Mouse (Mus musculus) E14TG2a.4 (cell line): ENCODE results near the gene Gm21119.
"Not testable (repeated sequence)": the region's sequence is repeated elsewhere in the genome, so short reads cannot be mapped to it uniquely, and the experiment has no call there.

Experiments
- CTCF ChIP-seq: conservative IDR thresholded peaks from 2 replicates; pipeline ENCODE4 v1.5.1; 2014; ENCODE audit warnings: low read length
- NANOG ChIP-seq: IDR thresholded peaks from 2 replicates; pipeline ENCODE4 v1.6.1; 2014; ENCODE audit warnings: borderline replicate concordance, low read length, mixed read lengths
- POU5F1 ChIP-seq: IDR thresholded peaks from 2 replicates; pipeline ENCODE4 v1.6.1; 2014; ENCODE audit warnings: low read length, borderline replicate concordance

DNA sequence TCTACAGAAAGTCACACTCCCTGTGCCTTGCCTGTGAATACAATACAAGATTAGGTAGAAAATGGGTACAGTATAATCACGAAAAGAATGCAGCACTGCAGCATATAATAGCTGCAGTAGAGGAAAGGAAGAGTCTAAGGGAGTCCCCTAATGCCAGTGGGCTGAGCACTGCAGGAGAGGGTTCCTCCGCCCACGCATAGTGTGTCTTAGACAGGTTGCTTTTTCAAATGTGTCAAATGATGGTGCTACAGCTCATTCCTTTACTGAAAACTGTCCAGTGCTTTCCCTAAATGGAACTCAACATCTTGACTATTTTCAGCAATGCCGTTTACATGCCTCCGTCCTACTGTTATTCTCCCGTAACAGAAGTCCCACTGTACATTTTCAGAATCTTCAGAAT, 33.6 kb upstream of the Gm21119 start:
- not testable (repeated sequence) for TF ChIP-seq CTCF, POU5F1, NANOG
